Mouse (Mus musculus) limb, embryonic 13.5 days (tissue): ENCODE data around the gene Trnp1. TPM values are rescaled to one million over a fixed set of nuclear protein-coding genes. Genes with fewer than 3 reads are reported as not detected.

Experiments
- ATAC-seq: fragments of 200-750 bp; cut with Nextera tagmentation; 2 replicates; pipeline ENCODE4 v1.8.0; 2017; ENCODE audit warnings: low read depth, moderate number of reproducible peaks, moderate TSS enrichment; ENCODE audit not compliant: low FRiP score
- H3K27ac ChIP-seq: fragments of 300-500 bp; sonication (generic); 2 replicates; pipeline ENCODE4 v1.5.1; 2015; ENCODE audit warnings: inconsistent platforms, mild to moderate bottlenecking, moderate library complexity
- H3K27me3 ChIP-seq: fragments of 300-500 bp; sonication (generic); 2 replicates; pipeline ENCODE4 v1.6.1; 2015; ENCODE audit warnings: mild to moderate bottlenecking, inconsistent platforms
- H3K36me3 ChIP-seq: fragments of 300-500 bp; sonication (generic); 2 replicates; pipeline ENCODE4 v1.6.1; 2015; ENCODE audit warnings: inconsistent platforms, mild to moderate bottlenecking, moderate library complexity
- H3K4me1 ChIP-seq: fragments of 300-500 bp; sonication (generic); 2 replicates; pipeline ENCODE4 v1.6.1; 2015; ENCODE audit warnings: inconsistent platforms
- H3K4me2 ChIP-seq: fragments of 300-500 bp; sonication (generic); replicated peaks from 2 replicates; pipeline ENCODE4 v1.6.1; 2015; ENCODE audit warnings: inconsistent platforms, mild to moderate bottlenecking, moderate library complexity
- H3K4me3 ChIP-seq: fragments of 300-500 bp; sonication (generic); 2 replicates; pipeline ENCODE4 v1.5.1; 2015; ENCODE audit warnings: moderate library complexity, mild to moderate bottlenecking, inconsistent platforms
- H3K9ac ChIP-seq: fragments of 300-500 bp; sonication (generic); 2 replicates; pipeline ENCODE4 v1.6.1; 2015; ENCODE audit warnings: mild to moderate bottlenecking, inconsistent platforms
- H3K9me3 ChIP-seq: fragments of 300-500 bp; sonication (generic); 2 replicates; pipeline ENCODE4 v1.6.1; 2016; ENCODE audit warnings: inconsistent platforms
- WGBS: fragments of 180-500 bp; shearing (Covaris S2); methylation state at CpG from one replicate; pipeline ENCODE4 v1.1.7; 2015; 5-methylcytosine and 5-hydroxymethylcytosine counted together
- polyA plus RNA-seq: library from polyadenylated mRNA; unstranded; fragments of >200 nt; fragmentation: Nextera tagmentation; extraction: Ambion mirVana; gene quantifications from 2 replicates; pipeline ENCODE4 v1.2.1, GENCODE M21; 2015

Gene Trnp1
- polyA plus RNA-seq, 1 experiment from 2014 or later: 3.3 TPM

DNA sequence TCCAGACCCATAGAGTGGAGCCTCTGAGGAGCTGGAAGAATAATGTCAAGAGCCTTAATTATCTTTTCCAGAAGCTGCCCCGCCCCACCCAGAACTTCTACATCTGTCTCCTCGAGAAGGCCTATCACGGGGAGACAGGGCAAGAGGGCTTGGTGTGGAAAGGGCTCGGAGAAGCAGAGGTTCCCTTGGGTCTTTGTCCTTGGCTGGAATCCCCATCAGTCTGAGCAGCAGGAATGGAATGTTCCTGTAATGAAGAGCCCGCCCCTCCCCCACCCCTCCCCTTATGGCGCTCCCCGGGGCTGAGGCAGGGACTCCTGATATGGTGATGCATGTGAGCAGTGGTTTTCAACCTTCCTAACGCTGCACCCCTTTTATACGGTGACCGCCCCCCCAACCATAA is 6.5 kb downstream of the Trnp1 start:
- H3K4me1 ChIP-seq: peaks cover 30% of the 10 kb centered on the region
- H3K27me3 ChIP-seq: peaks cover 31% of the 10 kb centered on the region
- H3K4me2 ChIP-seq: no peak overlapping the region
- no peaks in the 10 kb centered on the region for H3K36me3 ChIP-seq
- H3K9me3 ChIP-seq: no peaks in the 10 kb centered on the region
- no peak overlapping the region for H3K27ac ChIP-seq
- no peak for ATAC-seq
- H3K4me3 ChIP-seq: no peak overlapping the region
- H3K9ac ChIP-seq: no peak overlapping the region
- WGBS: 31% methylated on average over 10 of the region's 10 CpGs

GRCm38 (mm10) chr4:133489489-133490245 is 8.7 kb downstream of the Trnp1 start:
- H3K36me3 ChIP-seq: no peaks in the 10 kb centered on the region
- H3K4me1 ChIP-seq: peaks cover 28% of the 10 kb centered on the region
- no peak overlapping the region for H3K4me2 ChIP-seq
- no peaks in the 10 kb centered on the region for H3K9me3 ChIP-seq
- H3K9ac ChIP-seq: no peak overlapping the region
- ATAC-seq: no peak
- no peak overlapping the region for H3K27ac ChIP-seq
- 60% methylated on average over 4 of the region's 4 CpGs for WGBS
- peaks cover 10% of the 10 kb centered on the region for H3K27me3 ChIP-seq
- no peak overlapping the region for H3K4me3 ChIP-seq

- Histone ChIP-seq H3K9ac (no peak overlapping the region), H3K27ac (no peak overlapping the region; the same call in 1 of the 2 replicates), H3K36me3 (no peaks in the 10 kb centered on the region), H3K4me3 (no peak overlapping the region), H3K9me3 (no peaks in the 10 kb centered on the region), H3K4me2 (no peak overlapping the region), H3K27me3 (peaks cover 14% of the 10 kb centered on the region), H3K4me1 (peaks cover 30% of the 10 kb centered on the region)
- no peak for ATAC-seq
- WGBS: 73% methylated on average over 20 of the region's 20 CpGs
These were observed 9.5 kb downstream of the Trnp1 start for GRCm38 (mm10) chr4:133488619-133489392.

DNA sequence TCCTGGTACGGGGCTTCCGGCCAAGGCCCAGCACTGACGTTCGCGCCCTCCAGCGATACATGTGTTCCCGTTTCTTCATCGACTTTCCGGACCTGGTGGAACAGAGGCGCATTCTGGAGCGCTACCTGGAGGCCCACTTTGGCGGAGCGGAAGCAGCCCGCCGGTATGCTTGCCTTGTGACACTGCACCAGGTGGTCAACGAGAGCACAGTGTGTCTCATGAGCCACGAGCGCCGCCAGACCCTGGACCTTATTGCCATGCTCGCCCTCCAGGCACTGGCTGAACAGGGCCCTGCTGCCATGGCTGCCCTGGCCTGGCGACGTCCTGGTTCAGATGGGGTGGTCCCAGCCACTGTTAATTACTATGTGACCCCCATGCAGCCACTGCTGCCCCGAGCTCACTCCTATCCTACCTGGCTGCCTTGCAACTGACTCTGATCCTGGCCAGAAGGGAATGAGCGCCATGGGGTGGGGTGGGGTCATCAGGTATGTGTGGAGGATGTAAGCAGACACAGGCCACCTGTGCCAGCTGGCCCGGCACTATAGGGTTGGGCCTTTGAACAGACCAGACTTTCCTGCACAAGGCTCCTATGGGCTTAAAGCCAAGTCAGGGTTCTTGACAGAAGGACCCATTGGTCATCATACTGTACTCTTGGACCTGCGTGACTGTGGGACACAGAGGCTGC is 11.5 kb downstream of the Trnp1 start:
- ATAC-seq: 0 out of 2 replicates have a peak, but pooled peaks have one; percentile 4
- Histone ChIP-seq H3K9me3 (no peaks in the 10 kb centered on the region), H3K4me3 (no peak overlapping the region), H3K4me1 (peaks cover 26% of the 10 kb centered on the region), H3K4me2 (no peak overlapping the region), H3K36me3 (no peaks in the 10 kb centered on the region), H3K9ac (no peak overlapping the region), H3K27me3 (peaks cover 23% of the 10 kb centered on the region), H3K27ac (no peak overlapping the region)
- 89% methylated on average over 26 of the region's 26 CpGs for WGBS

GRCm38 (mm10) chr4:133485691-133486425 is 12.5 kb downstream of the Trnp1 start:
- Histone ChIP-seq H3K4me3 (no peak overlapping the region), H3K36me3 (no peaks in the 10 kb centered on the region), H3K4me1 (peaks cover 22% of the 10 kb centered on the region), H3K9ac (no peak overlapping the region), H3K27ac (no peak overlapping the region), H3K27me3 (peaks cover 33% of the 10 kb centered on the region), H3K4me2 (no peak overlapping the region), H3K9me3 (no peaks in the 10 kb centered on the region)
- no peak for ATAC-seq
- 87% methylated on average over 28 of the region's 28 CpGs for WGBS

DNA sequence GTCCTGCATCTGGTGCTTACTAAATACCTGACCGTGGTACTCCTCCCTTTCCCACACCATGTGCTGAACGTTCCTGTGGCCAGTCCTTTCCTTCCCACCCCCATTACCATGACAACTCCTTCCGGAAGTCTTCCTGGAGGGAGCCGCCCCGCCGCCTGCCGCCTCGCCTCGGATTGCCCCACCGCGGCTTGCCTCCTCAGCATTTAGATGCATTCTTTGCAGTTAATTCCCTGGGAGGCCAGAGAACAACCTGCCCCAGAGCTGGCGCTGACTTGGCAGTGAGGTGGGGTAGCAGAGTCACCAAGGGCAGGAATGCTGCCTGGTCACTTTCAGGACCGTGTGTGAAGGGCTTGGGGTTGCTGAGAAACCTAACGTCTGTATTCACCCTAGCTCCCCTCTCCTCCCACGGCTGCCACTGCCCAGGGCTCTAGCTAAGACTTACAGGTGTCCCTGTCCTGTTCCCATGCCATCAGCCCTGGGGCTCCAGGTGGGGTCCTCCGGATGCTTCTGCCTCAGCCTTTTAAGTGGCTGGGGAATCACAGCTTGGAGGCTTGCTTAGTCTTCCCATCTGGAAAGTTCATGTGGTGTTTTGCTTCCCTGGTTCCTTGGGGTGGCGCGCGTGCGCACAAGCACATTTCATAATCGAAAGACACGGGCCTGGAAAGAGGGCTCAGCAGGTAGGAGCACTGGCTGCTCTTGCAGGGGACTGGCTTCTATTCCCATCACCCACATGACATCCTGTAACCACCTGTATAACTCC is 13.9 kb downstream of the Trnp1 start:
- Histone ChIP-seq H3K27ac (no peak overlapping the region; the same call in 1 of the 2 replicates), H3K4me2 (peak overlapping the region; percentile 50), H3K9ac (peak overlapping the region; percentile 36), H3K4me1 (peaks cover 27% of the 10 kb centered on the region), H3K4me3 (peak overlapping the region; percentile 13; the same call in 1 of the 2 replicates), H3K27me3 (peaks cover 44% of the 10 kb centered on the region), H3K9me3 (no peaks in the 10 kb centered on the region), H3K36me3 (no peaks in the 10 kb centered on the region)
- no peak for ATAC-seq
- WGBS: 10% methylated on average over 22 of the region's 22 CpGs

DNA sequence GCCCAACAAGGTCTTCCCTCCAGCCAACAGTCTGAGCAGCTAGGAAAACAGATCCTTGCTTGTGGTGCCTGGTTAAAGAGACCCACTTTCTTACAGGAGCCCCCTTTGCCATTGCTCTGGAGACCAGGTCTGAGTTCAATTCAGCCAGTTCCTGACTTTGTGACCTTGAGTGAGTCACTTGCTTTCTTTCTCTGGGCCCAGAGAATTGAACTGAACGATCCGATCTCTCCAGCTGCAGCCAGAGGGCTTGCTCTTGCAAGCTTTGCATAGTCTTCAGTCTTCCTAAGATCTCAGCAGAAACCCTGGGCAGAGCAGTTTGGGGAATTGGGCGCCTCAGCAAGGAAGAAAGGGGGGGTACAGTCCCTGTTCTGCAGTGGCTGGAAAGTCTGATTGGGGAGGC is 15.9 kb downstream of the Trnp1 start:
- Histone ChIP-seq H3K4me2 (no peak overlapping the region), H3K4me1 (peaks cover 18% of the 10 kb centered on the region), H3K36me3 (no peaks in the 10 kb centered on the region), H3K27me3 (peaks cover 62% of the 10 kb centered on the region), H3K4me3 (no peak overlapping the region), H3K9ac (no peak overlapping the region), H3K27ac (no peak overlapping the region), H3K9me3 (no peaks in the 10 kb centered on the region)
- ATAC-seq: no peak
- WGBS: 79% methylated on average over 3 of the region's 3 CpGs

DNA sequence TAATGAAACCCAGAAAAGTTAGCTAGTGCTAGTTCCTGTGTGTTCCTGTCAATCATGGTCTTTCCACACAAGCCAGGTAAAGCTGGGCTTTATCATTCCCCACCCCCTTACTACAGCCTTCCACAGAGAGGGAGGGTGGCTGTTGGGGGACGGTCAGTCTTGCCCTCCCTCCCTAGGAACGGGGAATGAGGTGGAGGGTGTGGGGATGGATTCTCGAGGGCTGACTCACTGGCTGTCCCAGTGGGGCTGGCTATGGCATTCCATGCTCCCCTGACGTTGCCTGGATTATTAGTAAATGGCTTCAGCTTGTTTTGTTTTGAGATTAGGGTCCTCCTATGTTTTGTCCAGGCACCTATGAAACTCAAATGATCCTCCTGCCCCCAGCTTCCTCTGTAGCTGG is 16.9 kb downstream of the Trnp1 start:
- Histone ChIP-seq H3K9ac (no peak overlapping the region), H3K27ac (no peak overlapping the region), H3K4me1 (peaks cover 18% of the 10 kb centered on the region), H3K9me3 (no peaks in the 10 kb centered on the region), H3K4me3 (no peak overlapping the region), H3K4me2 (no peak overlapping the region), H3K36me3 (no peaks in the 10 kb centered on the region), H3K27me3 (peaks cover 69% of the 10 kb centered on the region)
- no peak for ATAC-seq
- whole genome bisulfite sequencing: 29% methylated on average over 4 of the region's 4 CpGs

DNA sequence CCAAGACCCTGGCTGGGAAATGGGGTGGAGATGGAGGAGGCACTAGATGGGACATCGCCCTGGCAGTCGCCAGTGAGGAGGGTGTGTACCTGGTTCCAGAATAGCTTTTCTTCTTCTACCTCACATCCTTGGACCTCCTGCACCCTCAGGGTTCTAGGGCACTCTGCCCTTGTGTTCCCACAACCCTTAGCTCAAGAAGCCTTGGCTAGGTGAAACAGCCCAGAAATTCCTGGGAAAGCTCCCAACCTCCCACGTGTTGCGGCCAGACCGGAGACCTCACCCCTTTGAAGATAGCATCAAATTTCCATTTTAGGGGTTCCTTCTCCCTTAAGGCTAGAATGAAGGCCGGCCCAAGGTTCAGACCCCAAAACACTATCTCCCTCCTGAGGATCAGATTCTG is 17.6 kb downstream of the Trnp1 start:
- ATAC-seq: no peak
- H3K9ac ChIP-seq: no peak overlapping the region
- 39% methylated on average over 6 of the region's 6 CpGs for WGBS

DNA sequence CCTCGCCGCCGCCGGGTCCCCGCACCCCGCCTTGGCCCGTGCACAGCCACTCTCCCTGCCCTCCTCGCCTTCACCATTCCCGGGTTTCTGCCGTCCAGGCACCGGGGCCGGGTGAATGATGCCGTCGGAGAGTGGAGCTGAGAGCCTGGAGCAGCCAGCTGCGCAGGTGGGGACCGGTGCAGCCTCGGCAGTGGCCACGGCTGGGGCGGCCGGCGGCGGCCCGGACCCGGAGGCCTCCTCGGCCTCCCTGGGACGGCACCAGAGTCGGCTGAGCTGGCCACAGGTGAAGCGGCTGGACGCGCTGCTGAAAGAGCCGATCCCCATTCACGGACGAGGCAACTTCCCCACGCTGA is 18.2 kb downstream of the Trnp1 start:
- H3K27ac ChIP-seq: no peak overlapping the region
- peak overlapping the region; percentile 67 for H3K4me2 ChIP-seq
- H3K9ac ChIP-seq: peak overlapping the region; percentile 59
- no peak for ATAC-seq
- 3% methylated on average over 34 of the region's 34 CpGs for WGBS
- no peaks in the 10 kb centered on the region for H3K36me3 ChIP-seq
- peaks cover 18% of the 10 kb centered on the region for H3K4me1 ChIP-seq
- H3K9me3 ChIP-seq: no peaks in the 10 kb centered on the region
- H3K4me3 ChIP-seq: peak overlapping the region; percentile 52
- peaks cover 74% of the 10 kb centered on the region for H3K27me3 ChIP-seq

More for the DNA sequence above, 17.6 kb downstream of the Trnp1 start:
- H3K27ac ChIP-seq: no peak overlapping the region
- peaks cover 18% of the 10 kb centered on the region for H3K4me1 ChIP-seq
- H3K27me3 ChIP-seq: peaks cover 73% of the 10 kb centered on the region
- H3K4me2 ChIP-seq: peak overlapping the region; percentile 67
- H3K36me3 ChIP-seq: no peaks in the 10 kb centered on the region
- H3K4me3 ChIP-seq: peak overlapping the region; percentile 52
- no peaks in the 10 kb centered on the region for H3K9me3 ChIP-seq
